In the genomic region with DNA sequence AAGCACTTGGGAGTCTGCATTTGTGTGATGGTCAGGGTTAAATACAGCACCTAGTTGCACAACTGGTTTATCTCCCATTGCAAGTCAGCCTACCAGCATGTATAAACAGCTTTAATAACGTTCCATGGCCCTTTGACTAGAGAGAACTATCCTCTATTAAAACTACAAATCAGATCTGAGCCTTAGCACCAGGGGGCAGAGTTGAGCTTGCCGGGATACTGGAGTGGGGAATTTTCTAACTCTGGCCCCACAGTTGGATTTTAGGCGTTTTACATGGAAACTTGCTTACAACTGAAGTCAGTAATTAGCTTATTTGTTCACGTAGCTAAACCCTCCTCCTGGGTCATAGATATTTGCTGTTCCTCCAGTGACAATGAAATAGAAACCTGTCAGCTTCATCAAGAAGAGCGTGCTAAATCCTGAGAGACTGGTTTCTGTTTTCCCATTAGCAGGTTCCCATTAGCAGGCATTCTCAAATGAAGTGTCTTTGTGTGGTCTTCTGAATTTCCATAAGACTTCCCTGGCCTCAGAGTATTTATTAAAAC, we compare ENCODE assay signal across 8 mouse cellular contexts. TPM values are rescaled to one million over a fixed set of nuclear protein-coding genes. Genes with fewer than 3 reads are reported as not detected.
DNase-seq lines count a peak whose midpoint lies in the region; ATAC-seq and TF ChIP-seq lines count a peak whose summit lies in the region.

No protein-coding gene starts in this region.

- WGBS in heart, embryonic 13.5 days, result 46% methylated on average over 5 of the region's 5 CpGs
- WGBS in limb, embryonic 12.5 days, result 36% methylated on average over 5 of the region's 5 CpGs

- no peak overlapping the region for H3K27ac ChIP-seq in MEL (ENCODE audit: control insufficient read depth, low read depth, low read length)
- peak overlapping the region; percentile 74 for H3K27ac ChIP-seq in heart, embryonic 13.5 days (replicated peaks)
- H3K27ac ChIP-seq in limb, embryonic 12.5 days, result 0 out of 2 replicates have a peak overlapping the region, but pooled peaks have one; percentile 7

- H3K9me3 ChIP-seq in MEL (replicated peaks; ENCODE audit: insufficient read depth, low read length), result no peaks in the 10 kb centered on the region
- no peaks in the 10 kb centered on the region for H3K9me3 ChIP-seq in heart, embryonic 13.5 days
- H3K9me3 ChIP-seq in limb, embryonic 12.5 days, result no peaks in the 10 kb centered on the region

- no peak overlapping the region for H3K4me3 ChIP-seq in MEL (ENCODE audit: control insufficient read depth in 1 of 2, insufficient read depth in 1 of 2, low read depth in 2 of 2, low read length in 2 of 2)
- H3K4me3 ChIP-seq in heart, embryonic 13.5 days, result no peak overlapping the region
- H3K4me3 ChIP-seq in limb, embryonic 12.5 days (replicated peaks), result no peak overlapping the region

- H3K36me3 ChIP-seq in MEL (ENCODE audit: control insufficient read depth in 1 of 2, insufficient read depth in 2 of 2, low read length in 2 of 2), result peaks cover 0 to 16% of the 10 kb centered on the region in 2 experiments; a peak in 2 of 4 replicates
- H3K36me3 ChIP-seq in heart, embryonic 13.5 days, result peaks cover 44% of the 10 kb centered on the region
- peaks cover 18% of the 10 kb centered on the region for H3K36me3 ChIP-seq in limb, embryonic 12.5 days

- DNase-seq in layer of hippocampus, adult 11-12 months (ENCODE audit: low spot score), result peak; percentile 70
- no peak for DNase-seq in layer of hippocampus, adult 9-10 months (ENCODE audit: low spot score)
- peak; percentile 24 for DNase-seq in MEL (ENCODE audit: low read depth, low spot score)
- peak; percentile 61 for DNase-seq in brain, adult 2 months (ENCODE audit: low read depth, low spot score)
- no peak for DNase-seq in c-Kit-positive CD71-positive TER-119-positive erythroid progenitor cells, embryonic 14.5 days (ENCODE audit: low spot score)

- no peak for ATAC-seq in heart, embryonic 13.5 days (ENCODE audit: extremely low read depth, insufficient number of reproducible peaks, low FRiP score, low TSS enrichment)
- no peak for ATAC-seq in limb, embryonic 12.5 days (ENCODE audit: insufficient number of reproducible peaks, insufficient read depth, low FRiP score, low TSS enrichment, low read depth)
- ATAC-seq in activated CD4-positive, CD25-positive, alpha-beta regulatory T cell, adult 4 months, result no peak

- peaks cover 5 to 18% of the 10 kb centered on the region in 2 experiments; a peak in 3 of 4 replicates for H3K4me1 ChIP-seq in MEL (ENCODE audit: control insufficient read depth in 1 of 2, insufficient read depth in 2 of 2, low read length in 2 of 2)
- peaks cover 67% of the 10 kb centered on the region for H3K4me1 ChIP-seq in heart, embryonic 13.5 days
- H3K4me1 ChIP-seq in limb, embryonic 12.5 days (replicated peaks), result peaks cover 44% of the 10 kb centered on the region

- H3K4me2 ChIP-seq in heart, embryonic 13.5 days, result 0 out of 2 replicates have a peak overlapping the region, but pooled peaks have one; percentile 50
- H3K4me2 ChIP-seq in limb, embryonic 12.5 days, result no peak overlapping the region

- no peak for TF ChIP-seq EP300 in MEL (IDR thresholded peaks at IDR 0.05; ENCODE audit: low read depth in 1 of 2, low read length in 2 of 2)

- TF ChIP-seq POLR2A in MEL (IDR thresholded peaks at IDR 0.05; ENCODE audit: control insufficient read depth in 1 of 2, insufficient read depth in 1 of 2, low read depth in 1 of 2, low read length in 2 of 2, poor library complexity in 1 of 2), result no peak

- H3K9ac ChIP-seq in MEL (ENCODE audit: control insufficient read depth, low read depth, low read length, poor library complexity, severe bottlenecking), result no peak overlapping the region
- no peak overlapping the region for H3K9ac ChIP-seq in heart, embryonic 13.5 days
- no peak overlapping the region for H3K9ac ChIP-seq in limb, embryonic 12.5 days (replicated peaks)

- TF ChIP-seq RAD21 in MEL (IDR thresholded peaks at IDR 0.05; ENCODE audit: low read depth, low read length), result no peak; the same call in none of the 2 replicates

- H3K79me2 ChIP-seq in MEL (ENCODE audit: control insufficient read depth, insufficient read depth, low read length, poor library complexity), result peaks cover 6% of the 10 kb centered on the region; the same call in 1 of the 2 replicates

- no peaks in the 10 kb centered on the region for H3K27me3 ChIP-seq in MEL (ENCODE audit: control insufficient read depth in 1 of 2, insufficient read depth in 2 of 2, low read length in 2 of 2)
- no peaks in the 10 kb centered on the region for H3K27me3 ChIP-seq in heart, embryonic 13.5 days (replicated peaks)
- H3K27me3 ChIP-seq in limb, embryonic 12.5 days, result no peaks in the 10 kb centered on the region

- TF ChIP-seq CTCF in MEL (IDR thresholded peaks at IDR 0.05 in 2 of 3, conservative IDR thresholded peaks at IDR 0.05 in 1 of 3; ENCODE audit: control insufficient read depth in 1 of 3, insufficient read depth in 1 of 3, low read depth in 2 of 3, low read length in 3 of 3, poor library complexity in 1 of 3, severe bottlenecking in 1 of 3), result peak; percentile 38 to 51 (median 44)

TF ChIP-seq in MEL, 35 proteins besides CTCF, POLR2A, EP300 and RAD21:
- TF ChIP-seq SMC3 (IDR thresholded peaks at IDR 0.05; ENCODE audit: low read depth, low read length), result peak; percentile 38
- TF ChIP-seq MAZ (IDR thresholded peaks at IDR 0.05; ENCODE audit: low read depth, low read length), result no peak
- no peak for TF ChIP-seq MYC (IDR thresholded peaks at IDR 0.05; ENCODE audit: low read depth, low read length)
- TF ChIP-seq TAL1 (IDR thresholded peaks at IDR 0.05; ENCODE audit: low read length), result no peak
- no peak for TF ChIP-seq ZMIZ1 (IDR thresholded peaks at IDR 0.05; ENCODE audit: low read depth, low read length)

RNA-seq across cellular contexts. Expression of a gene that starts 8.0 kb away (rescaled TPM):
- 54.5 and 56.6 TPM in 2 replicates for total RNA-seq in MEL (2012; rRNA removed)
- 10 to 100 TPM in 1 of 2 experiments, not detected in 1; 57.7 TPM for polyA plus RNA-seq in MEL (2012; ENCODE audit: insufficient read depth in 1 of 2, insufficient read length in 2 of 2, low read depth in 1 of 2, low replicate concordance in 2 of 2, missing spikeins in 1 of 2)
- 149 and 169 TPM in 2 replicates for polyA plus RNA-seq in heart, embryonic 13.5 days (2015; fragmentation: Nextera tagmentation; extraction: Ambion mirVana)
- polyA plus RNA-seq in limb, embryonic 12.5 days (2016; fragmentation: Nextera tagmentation; extraction: Ambion mirVana), result 65.6 and 66.0 TPM in 2 replicates
- 100 to 1,000 TPM; 103 to 107 TPM for polyA plus RNA-seq in activated CD4-positive, CD25-positive, alpha-beta regulatory T cell, adult 4 months (2017; shearing (Covaris generic))

Comparison
In these comparisons a context has a peak if more than half of its experiments do, and no peak if none do; other contexts are left out.
1. DNase-seq: peak in layer of hippocampus, adult 11-12 months (single experiment), MEL (single experiment) and brain, adult 2 months (single experiment); none in layer of hippocampus, adult 9-10 months (single experiment) and c-Kit-positive CD71-positive TER-119-positive erythroid progenitor cells, embryonic 14.5 days (single experiment).